In genomic region chr12:40198427-40198826, GRCm38 (mm10) we compare ENCODE assay signal across 12 mouse cellular contexts. TPM values are rescaled to one million over a fixed set of nuclear protein-coding genes. Genes with fewer than 3 reads are reported as not detected.
DNase-seq lines count a peak whose midpoint lies in the region; ATAC-seq and TF ChIP-seq lines count a peak whose summit lies in the region.
"Had no signal": no experiment of that assay in that cellular context is flagged by ENCODE, and none has a peak within 500 bp of the region (broad histone marks: within the 10 kb centered on the region; RNA-seq: fewer than 3 reads in every experiment).

No protein-coding gene starts in this region.

- H3K36me3 ChIP-seq in heart, postnatal 0 days (replicated peaks; ENCODE audit: control insufficient read depth, insufficient read depth, low read length), result peaks cover 21% of the 10 kb centered on the region
- H3K36me3 ChIP-seq in thymus, adult 2 months (ENCODE audit: control insufficient read depth, insufficient read depth, low read length), result peaks cover 11% of the 10 kb centered on the region
- peaks cover 4% of the 10 kb centered on the region for H3K36me3 ChIP-seq in forebrain, embryonic 16.5 days (ENCODE audit: control insufficient read depth, insufficient read depth)

- H3K9me3 ChIP-seq in heart, postnatal 0 days (replicated peaks; ENCODE audit: control insufficient read depth, low read length), result no peaks in the 10 kb centered on the region
- H3K9me3 ChIP-seq in forebrain, embryonic 16.5 days (ENCODE audit: control insufficient read depth, low read length), result no peaks in the 10 kb centered on the region
- H3K9me3 ChIP-seq: limb, embryonic 12.5 days had no signal

- TF ChIP-seq POLR2A in thymus, adult 2 months (IDR thresholded peaks at IDR 0.05; ENCODE audit: control insufficient read depth, extremely low read depth, insufficient read depth, low read length, poor library complexity), result no peak

- peak; percentile 52; the same call in 1 of the 2 replicates for ATAC-seq in cerebellum, adult (ENCODE audit: insufficient number of reproducible peaks, low FRiP score, low TSS enrichment)
- peak; percentile 76 for ATAC-seq in heart, postnatal 0 days (ENCODE audit: insufficient read depth, low read depth)
- ATAC-seq in forebrain, embryonic 16.5 days, result no peak

- H3K4me2 ChIP-seq in heart, postnatal 0 days (ENCODE audit: low read depth, low read length), result peak overlapping the region; percentile 64
- no peak overlapping the region for H3K4me2 ChIP-seq in forebrain, embryonic 16.5 days (ENCODE audit: low read length)

- no peaks in the 10 kb centered on the region for H3K4me1 ChIP-seq in heart, postnatal 0 days (ENCODE audit: control insufficient read depth, insufficient read depth)
- peaks cover 7% of the 10 kb centered on the region for H3K4me1 ChIP-seq in thymus, adult 2 months (replicated peaks; ENCODE audit: control insufficient read depth, insufficient read depth, low read length)
- H3K4me1 ChIP-seq in forebrain, embryonic 16.5 days (replicated peaks; ENCODE audit: control insufficient read depth, insufficient read depth, low read length), result no peaks in the 10 kb centered on the region; the same call in 1 of the 2 replicates

- peak overlapping the region; percentile 98 for H3K27ac ChIP-seq in heart, postnatal 0 days (ENCODE audit: low read depth)
- H3K27ac ChIP-seq in thymus, adult 2 months (ENCODE audit: control insufficient read depth, insufficient read depth, low read length), result peak overlapping the region; percentile 100
- no peak overlapping the region for H3K27ac ChIP-seq in forebrain, embryonic 16.5 days (ENCODE audit: low read length)
- H3K27ac ChIP-seq: limb, embryonic 12.5 days had no signal

- no peak for TF ChIP-seq CTCF in heart, postnatal 0 days (IDR thresholded peaks at IDR 0.05; ENCODE audit: low read depth)
- no peak for TF ChIP-seq CTCF in thymus, adult 2 months (IDR thresholded peaks at IDR 0.05; ENCODE audit: borderline replicate concordance, control insufficient read depth, extremely low read depth, insufficient read depth, low read length, poor library complexity)

- TF ChIP-seq EP300 in heart, postnatal 0 days (IDR thresholded peaks at IDR 0.05; ENCODE audit: low read depth), result 0 out of 2 replicates have a peak, but pooled peaks have one; percentile 51

- 24% methylated on average over 9 of the region's 9 CpGs for WGBS in heart, postnatal 0 days
- WGBS in thymus, adult 2 months, result 7% methylated on average over 9 of the region's 9 CpGs
- 86% methylated on average over 9 of the region's 9 CpGs for WGBS in forebrain, embryonic 16.5 days

- peak overlapping the region; percentile 66 for H3K9ac ChIP-seq in heart, postnatal 0 days (replicated peaks; ENCODE audit: low read depth, low read length)
- H3K9ac ChIP-seq in forebrain, embryonic 16.5 days (replicated peaks; ENCODE audit: low read depth, low read length), result no peak overlapping the region
- H3K9ac ChIP-seq: limb, embryonic 12.5 days had no signal

- DNase-seq in cerebellum, postnatal 36 days, result no peak
- peak; percentile 13 for DNase-seq in gastrocnemius, postnatal 10 days
- peak; percentile 80 for DNase-seq in heart, postnatal 0 days (ENCODE audit: low spot score)
- DNase-seq in thymus, adult 2 months, result peak; percentile 76
- no peak for DNase-seq in ovary, postnatal 10 days (ENCODE audit: low spot score)
- DNase-seq in ovary, postnatal 14 days (ENCODE audit: low spot score), result no peak
- DNase-seq: cerebellum, postnatal 14 days; kidney, adult 8-10 months; lung, postnatal 10 days had no signal

- peak overlapping the region; percentile 46 for H3K4me3 ChIP-seq in heart, postnatal 0 days (ENCODE audit: low read depth, low read length)
- no peak overlapping the region for H3K4me3 ChIP-seq in thymus, adult 2 months (ENCODE audit: control insufficient read depth, insufficient read depth, low read length)
- H3K4me3 ChIP-seq in forebrain, embryonic 16.5 days (replicated peaks; ENCODE audit: low read length), result no peak overlapping the region
- H3K4me3 ChIP-seq: limb, embryonic 12.5 days had no signal

- H3K27me3 ChIP-seq in heart, postnatal 0 days (ENCODE audit: control insufficient read depth, insufficient read depth, low read length), result no peaks in the 10 kb centered on the region
- no peaks in the 10 kb centered on the region for H3K27me3 ChIP-seq in thymus, adult 2 months (ENCODE audit: control insufficient read depth, insufficient read depth, low read length)
- H3K27me3 ChIP-seq in forebrain, embryonic 16.5 days (replicated peaks; ENCODE audit: control insufficient read depth, insufficient read depth, low read length), result no peaks in the 10 kb centered on the region
- H3K27me3 ChIP-seq: limb, embryonic 12.5 days had no signal

RNA-seq across cellular contexts. Expression of gene Lsmem1, which starts 0.9 kb away (rescaled TPM):
- 10 to 100 TPM; 40.8 to 45.7 TPM for total RNA-seq in gastrocnemius, postnatal 10 days (2021)
- 5.1 and 9.2 TPM in 2 replicates for total RNA-seq in heart, postnatal 0 days (2014; rRNA removed; ENCODE audit: low replicate concordance)
- polyA plus RNA-seq in heart, postnatal 0 days (2015; fragmentation: Nextera tagmentation; extraction: Ambion mirVana), result 24.3 and 37.5 TPM in 2 replicates
- polyA plus RNA-seq in thymus, adult 2 months (2012; rRNA removed), result 0.99 and 2.0 TPM in 2 replicates
- not detected in 2 replicates for polyA plus RNA-seq in forebrain, embryonic 16.5 days (2015; fragmentation: Nextera tagmentation; extraction: Ambion mirVana)

RNA-seq across cellular contexts. Expression of gene Ifrd1, which starts 49.9 kb away (rescaled TPM):
- 10 to 100 TPM; 78.5 to 81.5 TPM for total RNA-seq in gastrocnemius, postnatal 10 days (2021)
- 47.0 and 74.6 TPM in 2 replicates for total RNA-seq in heart, postnatal 0 days (2014; rRNA removed; ENCODE audit: low replicate concordance)
- 90.4 and 117 TPM in 2 replicates for polyA plus RNA-seq in heart, postnatal 0 days (2015; fragmentation: Nextera tagmentation; extraction: Ambion mirVana)
- 23.4 and 27.9 TPM in 2 replicates for polyA plus RNA-seq in thymus, adult 2 months (2012; rRNA removed)
- polyA plus RNA-seq in forebrain, embryonic 16.5 days (2015; fragmentation: Nextera tagmentation; extraction: Ambion mirVana), result 182 and 188 TPM in 2 replicates

Comparison
In these comparisons a context has a peak if more than half of its experiments do, and no peak if none do; other contexts are left out.
1. DNase-seq: peak in gastrocnemius, postnatal 10 days (single experiment), heart, postnatal 0 days (single experiment) and thymus, adult 2 months (single experiment); none in cerebellum, postnatal 36 days (0 of 2), ovary, postnatal 10 days (single experiment) and ovary, postnatal 14 days (single experiment).